Mouse (Mus musculus): Measurements from ENCODE around the gene Olfr1105. TPM values are rescaled to one million over a fixed set of nuclear protein-coding genes. Genes with fewer than 3 reads are reported as not detected.

Gene Olfr1105
- polyA plus RNA-seq (2015; fragmentation: Nextera tagmentation; extraction: Ambion mirVana), result not detected in 2 replicates

GRCm38 (mm10) chr2:87036431-87036830, at the start of gene Olfr1105:
Olfr1105 (minus strand) TSS chr2:87036531.

DNA sequence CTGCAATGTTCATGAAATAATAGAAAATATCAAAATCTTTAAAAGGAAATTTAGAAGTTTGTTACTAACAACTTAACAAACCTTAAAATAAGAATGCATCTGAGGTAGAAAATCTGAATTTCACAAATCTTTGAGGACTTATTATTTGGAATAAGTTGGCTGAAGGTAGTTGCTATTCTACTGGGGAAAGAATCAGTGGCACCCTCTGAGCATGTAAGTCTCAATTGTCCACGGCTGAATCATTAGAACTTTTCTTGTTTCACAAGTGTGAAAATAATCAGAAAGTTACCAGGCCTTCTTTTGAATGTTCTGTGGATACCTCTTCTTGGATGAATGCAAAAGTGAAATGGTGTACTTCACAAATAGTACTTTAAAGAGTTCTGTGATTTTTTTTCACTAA, 39.4 kb upstream of the Olfr1105 start, which contains the start of gene Olfr1107:
Gene Olfr1107 (minus strand): TSS at position 101 of the 400 bp plus-strand sequence.

DNA sequence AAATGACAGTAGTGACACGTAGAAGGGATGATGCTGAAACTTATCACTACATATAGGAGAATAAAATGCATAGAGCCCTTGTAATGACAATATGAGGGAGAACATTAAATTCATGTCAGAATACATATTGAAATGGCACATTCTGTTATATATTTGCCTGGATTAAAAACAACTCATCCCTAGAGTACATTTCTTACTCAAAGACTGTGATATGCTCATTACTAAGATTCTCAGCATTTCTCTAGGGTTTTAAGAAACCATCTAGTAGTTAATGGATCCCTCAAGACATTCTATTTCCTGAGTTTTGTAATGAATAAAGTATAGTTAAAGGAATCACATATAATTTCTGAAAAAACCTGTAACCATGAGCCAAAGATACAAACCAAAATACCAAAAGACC, 15.8 kb upstream of the Olfr1105 start, which contains the start of gene Olfr1106:
Gene Olfr1106 (minus strand): TSS at position 101 of the 400 bp plus-strand sequence.

DNA sequence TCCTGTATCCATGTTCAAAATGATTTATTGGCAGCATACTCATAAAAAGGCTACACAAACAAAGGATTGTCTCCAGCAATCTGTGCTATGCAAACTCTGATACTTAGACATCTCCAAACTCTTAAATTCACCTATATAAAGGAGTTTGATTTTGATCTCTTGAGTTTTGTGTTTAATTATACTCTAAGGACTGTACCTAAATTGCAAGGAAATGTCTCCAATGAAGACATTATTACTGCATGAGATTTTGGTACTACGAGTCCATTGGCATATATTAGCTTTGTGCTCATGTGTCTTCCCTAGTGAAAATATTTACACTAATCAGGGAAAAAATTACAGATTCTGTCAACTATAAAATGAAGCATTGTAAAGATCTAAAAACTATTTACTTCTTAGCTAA, 9.4 kb downstream of the Olfr1105 start, which contains the start of gene Olfr1104:
Gene Olfr1104 (minus strand): TSS at position 101 of the 400 bp plus-strand sequence.

GRCm38 (mm10) chr2:86998098-86998497, 38.2 kb downstream of the Olfr1105 start, which contains the start of gene Olfr1102:
Olfr1102 (plus strand) TSS chr2:86998398.

DNA sequence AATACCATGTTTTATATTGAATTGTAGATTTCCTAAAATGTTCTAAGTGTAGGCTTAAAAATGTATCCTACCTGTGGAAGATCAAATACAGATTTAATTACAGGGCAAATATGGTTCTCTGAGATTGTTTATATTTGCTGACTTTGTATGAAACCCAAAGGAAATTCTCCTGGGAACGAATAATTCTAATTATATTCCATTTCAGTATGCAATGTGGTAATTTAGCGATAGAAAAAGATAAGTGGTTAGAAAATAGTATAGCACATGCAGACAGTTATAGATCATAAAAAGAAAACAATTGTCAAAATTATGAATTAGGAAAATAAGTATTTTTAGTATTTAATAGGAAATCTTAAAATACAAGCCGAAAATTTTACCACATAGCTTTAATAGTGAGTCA, 45.2 kb downstream of the Olfr1105 start, which contains the start of gene Olfr1101:
Gene Olfr1101 (minus strand): TSS at position 101 of the 400 bp plus-strand sequence.

Other genes starting within 250 kb of the Olfr1105 start
- gene Olfr141, start 226.5 kb downstream of the Olfr1105 start, polyA plus RNA-seq (2015; fragmentation: Nextera tagmentation; extraction: Ambion mirVana), result not detected in 2 replicates
- gene Olfr1094, start 211.9 kb downstream of the Olfr1105 start, polyA plus RNA-seq (2015; fragmentation: Nextera tagmentation; extraction: Ambion mirVana), result not detected in 2 replicates
- gene Olfr1095, start 184.8 kb downstream of the Olfr1105 start, polyA plus RNA-seq (2015; fragmentation: Nextera tagmentation; extraction: Ambion mirVana), result not detected in 2 replicates
- gene Gm13723, start 161.7 kb downstream of the Olfr1105 start, polyA plus RNA-seq (2015; fragmentation: Nextera tagmentation; extraction: Ambion mirVana), result not detected in 2 replicates
- not detected in 2 replicates for gene Olfr1097, start 144.3 kb downstream of the Olfr1105 start, polyA plus RNA-seq (2015; fragmentation: Nextera tagmentation; extraction: Ambion mirVana)
- gene Olfr1098, start 112.0 kb downstream of the Olfr1105 start, polyA plus RNA-seq (2015; fragmentation: Nextera tagmentation; extraction: Ambion mirVana), result not detected in 2 replicates
- gene Olfr1099, start 75.8 kb downstream of the Olfr1105 start, polyA plus RNA-seq (2015; fragmentation: Nextera tagmentation; extraction: Ambion mirVana), result not detected in 2 replicates
- gene Olfr1100, start 56.6 kb downstream of the Olfr1105 start, polyA plus RNA-seq (2015; fragmentation: Nextera tagmentation; extraction: Ambion mirVana), result not detected in 2 replicates
- gene Olfr1101, start 45.3 kb downstream of the Olfr1105 start, polyA plus RNA-seq (2015; fragmentation: Nextera tagmentation; extraction: Ambion mirVana), result not detected in 2 replicates
- not detected in 2 replicates for gene Olfr1102, start 38.1 kb downstream of the Olfr1105 start, polyA plus RNA-seq (2015; fragmentation: Nextera tagmentation; extraction: Ambion mirVana)
- gene Olfr1104, start 9.5 kb downstream of the Olfr1105 start, polyA plus RNA-seq (2015; fragmentation: Nextera tagmentation; extraction: Ambion mirVana), result not detected in 2 replicates
- not detected in 2 replicates for gene Olfr1106, start 15.7 kb upstream of the Olfr1105 start, polyA plus RNA-seq (2015; fragmentation: Nextera tagmentation; extraction: Ambion mirVana)
- not detected in 2 replicates for gene Olfr1107, start 39.3 kb upstream of the Olfr1105 start, polyA plus RNA-seq (2015; fragmentation: Nextera tagmentation; extraction: Ambion mirVana)
- gene Olfr1109, start 59.5 kb upstream of the Olfr1105 start, polyA plus RNA-seq (2015; fragmentation: Nextera tagmentation; extraction: Ambion mirVana), result not detected in 2 replicates
- not detected in 2 replicates for gene Olfr259, start 78.0 kb upstream of the Olfr1105 start, polyA plus RNA-seq (2015; fragmentation: Nextera tagmentation; extraction: Ambion mirVana)
- gene Olfr1110, start 103.8 kb upstream of the Olfr1105 start, polyA plus RNA-seq (2015; fragmentation: Nextera tagmentation; extraction: Ambion mirVana), result not detected in 2 replicates
- gene Olfr1111, start 116.1 kb upstream of the Olfr1105 start, polyA plus RNA-seq (2015; fragmentation: Nextera tagmentation; extraction: Ambion mirVana), result not detected in 2 replicates
- gene Olfr1112, start 151.3 kb upstream of the Olfr1105 start, polyA plus RNA-seq (2015; fragmentation: Nextera tagmentation; extraction: Ambion mirVana), result not detected in 2 replicates
- gene Olfr1113, start 172.4 kb upstream of the Olfr1105 start, polyA plus RNA-seq (2015; fragmentation: Nextera tagmentation; extraction: Ambion mirVana), result not detected in 2 replicates
- gene Olfr1115, start 211.5 kb upstream of the Olfr1105 start, polyA plus RNA-seq (2015; fragmentation: Nextera tagmentation; extraction: Ambion mirVana), result not detected in 2 replicates
- gene Olfr1116, start 231.0 kb upstream of the Olfr1105 start, polyA plus RNA-seq (2015; fragmentation: Nextera tagmentation; extraction: Ambion mirVana), result not detected in 2 replicates